In genomic region chr14:48370322-48370721, GRCm38 (mm10) we compare ENCODE assay signal across 8 mouse cellular contexts.
DNase-seq lines count a peak whose midpoint lies in the region; ATAC-seq and TF ChIP-seq lines count a peak whose summit lies in the region.

No protein-coding gene starts in this region.

- H3K4me3 ChIP-seq in hindbrain, embryonic 11.5 days (ENCODE audit: low read depth, low read length) = no peak overlapping the region
- H3K4me3 ChIP-seq in hindbrain, embryonic 12.5 days = no peak overlapping the region
- H3K4me3 ChIP-seq in MEL (ENCODE audit: control insufficient read depth in 1 of 2, insufficient read depth in 1 of 2, low read depth in 2 of 2, low read length in 2 of 2) = no peak overlapping the region

- TF ChIP-seq CTCF in MEL (IDR thresholded peaks at IDR 0.05 in 2 of 3, conservative IDR thresholded peaks at IDR 0.05 in 1 of 3; ENCODE audit: control insufficient read depth in 1 of 3, insufficient read depth in 1 of 3, low read depth in 2 of 3, low read length in 3 of 3, poor library complexity in 1 of 3, severe bottlenecking in 1 of 3) = peak; percentile 9 to 83 (median 69); a peak in 4 of 6 replicates

- TF ChIP-seq POLR2A in MEL (IDR thresholded peaks at IDR 0.05; ENCODE audit: control insufficient read depth in 1 of 2, insufficient read depth in 1 of 2, low read depth in 1 of 2, low read length in 2 of 2, poor library complexity in 1 of 2) = no peak

- no peak overlapping the region for H3K4me2 ChIP-seq in hindbrain, embryonic 11.5 days (replicated peaks; ENCODE audit: low read depth, low read length)
- no peak overlapping the region for H3K4me2 ChIP-seq in hindbrain, embryonic 12.5 days (replicated peaks)

- 3% methylated on average over 1 of the region's 1 CpGs for WGBS in hindbrain, embryonic 11.5 days
- WGBS in hindbrain, embryonic 12.5 days = 2% methylated on average over 1 of the region's 1 CpGs

- no peaks in the 10 kb centered on the region for H3K4me1 ChIP-seq in hindbrain, embryonic 11.5 days (replicated peaks; ENCODE audit: control insufficient read depth, insufficient read depth, low read length)
- H3K4me1 ChIP-seq in hindbrain, embryonic 12.5 days = no peaks in the 10 kb centered on the region
- no peaks in the 10 kb centered on the region for H3K4me1 ChIP-seq in MEL (ENCODE audit: control insufficient read depth in 1 of 2, insufficient read depth in 2 of 2, low read length in 2 of 2)

- peak; percentile 73 for DNase-seq in hindbrain, embryonic 11.5 days (ENCODE audit: low spot score)
- DNase-seq in 416B (ENCODE audit: low read depth) (peak; percentile 73), MEL (ENCODE audit: low read depth, low spot score) (peak; percentile 66)
- DNase-seq in fibroblast of lung, adult 2 months (ENCODE audit: low read depth) = peak; percentile 14
- DNase-seq in mesoderm, embryonic 11.5 days (ENCODE audit: low read depth, low spot score) = peak; percentile 56
- DNase-seq in spleen, adult 12 weeks (ENCODE audit: low spot score) = no peak
- DNase-seq in gastrocnemius, adult 8-10 months (ENCODE audit: low spot score in 2 of 2) = no peak

- H3K36me3 ChIP-seq in hindbrain, embryonic 11.5 days (ENCODE audit: control insufficient read depth, insufficient read depth, low read length) = no peaks in the 10 kb centered on the region
- H3K36me3 ChIP-seq in hindbrain, embryonic 12.5 days = no peaks in the 10 kb centered on the region
- no peaks in the 10 kb centered on the region for H3K36me3 ChIP-seq in MEL (ENCODE audit: control insufficient read depth in 1 of 2, insufficient read depth in 2 of 2, low read length in 2 of 2)

- no peaks in the 10 kb centered on the region for H3K9me3 ChIP-seq in hindbrain, embryonic 11.5 days (ENCODE audit: control insufficient read depth, low read length)
- no peaks in the 10 kb centered on the region for H3K9me3 ChIP-seq in hindbrain, embryonic 12.5 days (replicated peaks)
- no peaks in the 10 kb centered on the region for H3K9me3 ChIP-seq in MEL (replicated peaks; ENCODE audit: insufficient read depth, low read length)

- peak; percentile 85 for TF ChIP-seq RAD21 in MEL (IDR thresholded peaks at IDR 0.05; ENCODE audit: low read depth, low read length)

- no peak overlapping the region for H3K9ac ChIP-seq in hindbrain, embryonic 11.5 days (ENCODE audit: low read depth, low read length)
- H3K9ac ChIP-seq in hindbrain, embryonic 12.5 days = no peak overlapping the region
- H3K9ac ChIP-seq in MEL (ENCODE audit: control insufficient read depth, low read depth, low read length, poor library complexity, severe bottlenecking) = no peak overlapping the region

- TF ChIP-seq EP300 in MEL (IDR thresholded peaks at IDR 0.05; ENCODE audit: low read depth in 1 of 2, low read length in 2 of 2) = no peak

- no peak for ATAC-seq in hindbrain, embryonic 11.5 days (ENCODE audit: low FRiP score)
- ATAC-seq in hindbrain, embryonic 12.5 days (ENCODE audit: low FRiP score) = no peak

- no peaks in the 10 kb centered on the region for H3K27me3 ChIP-seq in hindbrain, embryonic 11.5 days (ENCODE audit: control insufficient read depth, insufficient read depth, low read length)
- H3K27me3 ChIP-seq in hindbrain, embryonic 12.5 days = no peaks in the 10 kb centered on the region
- peaks cover 0 to 1% of the 10 kb centered on the region in 2 experiments; a peak in 3 of 4 replicates for H3K27me3 ChIP-seq in MEL (ENCODE audit: control insufficient read depth in 1 of 2, insufficient read depth in 2 of 2, low read length in 2 of 2)

- H3K79me2 ChIP-seq in MEL (ENCODE audit: control insufficient read depth, insufficient read depth, low read length, poor library complexity) = no peaks in the 10 kb centered on the region

- no peak overlapping the region for H3K27ac ChIP-seq in hindbrain, embryonic 11.5 days (ENCODE audit: low read depth, low read length)
- no peak overlapping the region for H3K27ac ChIP-seq in hindbrain, embryonic 12.5 days
- H3K27ac ChIP-seq in MEL (ENCODE audit: control insufficient read depth, low read depth, low read length) = no peak overlapping the region

TF ChIP-seq in MEL, 35 proteins besides CTCF, POLR2A, EP300 and RAD21:
- TF ChIP-seq SIN3A (IDR thresholded peaks at IDR 0.05; ENCODE audit: low read length) (no peak), ZNF384 (IDR thresholded peaks at IDR 0.05; ENCODE audit: low read depth, low read length) (0 out of 2 replicates have a peak, but pooled peaks have one; percentile 33), POLR2AphosphoS5 (IDR thresholded peaks at IDR 0.05; ENCODE audit: borderline replicate concordance, low read depth, low read length) (no peak), ZC3H11A (IDR thresholded peaks at IDR 0.05; ENCODE audit: low read depth, low read length) (peak; percentile 63), MAX (IDR thresholded peaks at IDR 0.05; ENCODE audit: low read length) (no peak), SMC3 (IDR thresholded peaks at IDR 0.05; ENCODE audit: low read depth, low read length) (peak; percentile 84), NRF1 (IDR thresholded peaks at IDR 0.05; ENCODE audit: insufficient read depth, low read depth, low read length, poor library complexity, severe bottlenecking) (no peak), GABPA (IDR thresholded peaks at IDR 0.05; ENCODE audit: low read depth, low read length) (no peak), CHD1 (IDR thresholded peaks at IDR 0.05; ENCODE audit: low read depth, low read length) (no peak), MXI1 (IDR thresholded peaks at IDR 0.05; ENCODE audit: low read depth, low read length) (no peak)

Comparison
In these comparisons a context has a peak if more than half of its experiments do, and no peak if none do; other contexts are left out.
1. DNase-seq: peak in hindbrain, embryonic 11.5 days (single experiment), 416B (single experiment), MEL (single experiment), fibroblast of lung, adult 2 months (single experiment) and mesoderm, embryonic 11.5 days (single experiment); none in spleen, adult 12 weeks (single experiment) and gastrocnemius, adult 8-10 months (0 of 2).